Mouse (Mus musculus): Measurements from ENCODE around the gene Cox8b. TPM values are rescaled to one million over a fixed set of nuclear protein-coding genes. Genes with fewer than 3 reads are reported as not detected.

Gene Cox8b
- total RNA-seq, 1 experiment from 2014 or later: 610 TPM

GRCm38 (mm10) chr7:140864761-140865160 lies 35.5 kb downstream of the Cox8b start:
- DNase-seq: no peak

DNA sequence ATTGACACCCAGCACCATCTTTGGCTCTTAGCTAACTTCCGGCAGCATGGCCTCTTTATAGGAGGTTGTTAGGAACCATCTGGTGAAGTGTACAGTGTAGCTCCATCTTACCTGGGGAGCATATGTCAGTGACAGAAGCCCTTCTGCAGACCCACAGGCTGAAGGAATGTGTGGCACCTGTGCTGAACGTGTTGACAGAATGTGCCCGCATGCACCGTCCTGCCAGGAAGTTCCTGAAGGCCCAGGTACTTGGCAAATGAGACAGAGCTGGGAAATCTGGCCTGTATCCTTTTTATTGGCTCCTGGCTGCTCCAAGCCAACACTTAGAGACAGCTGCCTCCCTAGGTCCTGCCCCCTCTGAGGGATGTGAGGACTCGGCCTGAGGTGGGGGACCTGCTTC lies 39.5 kb downstream of the Cox8b start:
- no peak for DNase-seq

GRCm38 (mm10) chr7:140859997-140860396 lies 40.2 kb downstream of the Cox8b start:
- no peak for DNase-seq

DNA sequence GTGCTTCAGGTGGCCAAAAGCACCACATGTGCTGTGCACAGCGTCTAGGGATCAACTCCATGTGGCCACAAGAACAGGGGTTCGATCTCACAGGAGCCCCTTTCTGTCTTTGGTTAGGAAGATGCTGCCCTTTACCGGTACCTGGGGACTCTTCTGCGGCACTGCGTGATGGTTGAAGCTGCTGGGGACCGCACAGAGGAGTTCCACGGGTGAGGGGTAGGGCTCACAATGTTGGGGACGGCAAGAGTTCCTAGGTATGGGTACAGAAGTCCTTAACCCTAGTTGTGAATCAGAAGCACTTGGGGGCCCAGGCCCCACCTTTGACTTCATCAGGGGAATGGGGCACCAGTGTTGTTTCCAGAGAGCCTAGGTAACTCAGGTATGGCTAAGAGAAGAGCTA lies 41.5 kb downstream of the Cox8b start:
- DNase-seq: no peak

- no peak for DNase-seq
Observed at GRCm38 (mm10) chr7:140857550-140858505, 42.4 kb downstream of the Cox8b start, which contains the start of gene Bet1l. Gene Bet1l, minus strand, starts transcription at chr7:140857577.

- peak; percentile 92 for DNase-seq
Observed at GRCm38 (mm10) chr7:140856785-140857549, 43.3 kb downstream of the Cox8b start, which contains the start of gene Ric8a. Gene Ric8a, plus strand, starts transcription at chr7:140856957.

GRCm38 (mm10) chr7:140855860-140856784 lies 44.1 kb downstream of the Cox8b start, which contains the start of gene Gm45785:
Gene Gm45785, minus strand, starts transcription at chr7:140856331.
- DNase-seq: peak; percentile 75

GRCm38 (mm10) chr7:140855181-140855580 lies 45.1 kb downstream of the Cox8b start:
- no peak for DNase-seq

DNA sequence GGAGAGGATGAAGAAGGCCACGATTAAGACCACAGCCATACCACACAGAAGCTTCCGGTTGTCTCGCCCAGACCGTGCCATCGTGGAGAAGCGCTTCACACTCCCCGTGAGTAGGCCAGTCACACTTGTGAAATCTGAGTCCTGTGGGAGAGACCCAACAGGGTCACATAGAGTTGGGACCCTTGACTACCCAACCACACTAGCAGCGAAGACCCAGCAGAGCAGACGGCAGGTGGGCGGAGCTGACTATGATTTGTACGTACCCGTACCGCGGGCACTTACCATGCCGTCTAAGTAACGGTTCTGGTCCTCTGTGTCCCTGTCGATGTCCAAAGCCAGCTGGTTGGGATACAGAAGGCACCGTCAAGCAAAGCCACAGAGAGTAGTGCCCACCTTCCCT lies 45.8 kb downstream of the Cox8b start:
- DNase-seq: no peak

DNA sequence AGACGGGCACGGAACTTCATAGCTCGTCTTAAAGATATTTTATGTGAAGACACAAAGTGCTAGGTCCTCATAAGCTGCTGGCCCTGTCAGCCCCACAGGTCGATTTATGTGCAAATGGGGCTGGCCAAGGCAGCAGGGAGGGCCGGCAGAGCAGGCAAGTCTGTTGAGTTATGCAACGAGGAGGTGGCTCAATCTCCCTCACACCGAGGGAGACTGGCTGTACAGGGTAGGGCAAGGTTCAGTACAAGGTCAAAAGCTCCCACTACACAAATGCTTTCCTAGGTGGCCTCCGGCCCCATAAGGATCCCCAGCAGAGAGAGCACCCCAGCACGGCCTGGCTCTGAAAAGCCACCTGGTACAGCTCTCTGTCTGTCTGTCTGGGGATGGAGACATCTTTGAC lies 46.9 kb downstream of the Cox8b start:
- DNase-seq: no peak

- no peak for DNase-seq
Observed at GRCm38 (mm10) chr7:140851916-140852315, 48.3 kb downstream of the Cox8b start.

Other genes starting within 250 kb of the Cox8b start
- gene Olfr539, start 240.5 kb downstream of the Cox8b start, total RNA-seq (2021): not detected in 2 replicates
- not detected in 2 replicates for gene Olfr45, start 218.5 kb downstream of the Cox8b start, total RNA-seq (2021)
- not detected in 2 replicates for gene Olfr541, start 203.2 kb downstream of the Cox8b start, total RNA-seq (2021)
- gene Cyp2e1, start 136.7 kb downstream of the Cox8b start, total RNA-seq (2021): 116 and 195 TPM in 2 replicates
- gene Syce1, start 112.6 kb downstream of the Cox8b start, total RNA-seq (2021): not detected in 2 replicates
- 1.8 and 2.6 TPM in 2 replicates for gene Zfp941, start 78.3 kb downstream of the Cox8b start, total RNA-seq (2021)
- gene Urah, start 65.4 kb downstream of the Cox8b start, total RNA-seq (2021): 0.61 and 2.8 TPM in 2 replicates
- gene Scgb1c1, start 54.9 kb downstream of the Cox8b start, total RNA-seq (2021): not detected in 2 replicates
- gene Odf3, start 52.6 kb downstream of the Cox8b start, total RNA-seq (2021): 0.62 TPM in 1 of 2 replicates, not detected in the other
- 1.5 TPM in 1 of 2 replicates, not detected in the other for gene Gm45785, start 44.1 kb downstream of the Cox8b start, total RNA-seq (2021)
- 53.8 and 68.7 TPM in 2 replicates for gene Ric8a, start 43.5 kb downstream of the Cox8b start, total RNA-seq (2021)
- gene Bet1l, start 42.9 kb downstream of the Cox8b start, total RNA-seq (2021): 37.2 and 44.1 TPM in 2 replicates
- 125 and 128 TPM in 2 replicates for gene Psmd13, start 18.5 kb downstream of the Cox8b start, total RNA-seq (2021)
- 31.5 and 34.3 TPM in 2 replicates for gene Sirt3, start 18.1 kb downstream of the Cox8b start, total RNA-seq (2021)
- gene Nlrp6, start 20.5 kb upstream of the Cox8b start, total RNA-seq (2021): 1.9 and 2.2 TPM in 2 replicates
- gene Pgghg, start 40.9 kb upstream of the Cox8b start, total RNA-seq (2021): 32.3 and 43.2 TPM in 2 replicates
- 1.8 and 2.0 TPM in 2 replicates for gene Ifitm5, start 49.8 kb upstream of the Cox8b start, total RNA-seq (2021)
- gene Gm45717, start 55.5 kb upstream of the Cox8b start, total RNA-seq (2021): not detected in 2 replicates
- 418 and 471 TPM in 2 replicates for gene Ifitm2, start 55.5 kb upstream of the Cox8b start, total RNA-seq (2021)
- gene Ifitm1, start 66.8 kb upstream of the Cox8b start, total RNA-seq (2021): 3.6 and 3.9 TPM in 2 replicates
- gene Ifitm3, start 110.3 kb upstream of the Cox8b start, total RNA-seq (2021): 103 and 109 TPM in 2 replicates
- gene Ifitm6, start 117.5 kb upstream of the Cox8b start, total RNA-seq (2021): not detected in 2 replicates
- gene Gm17387, start 128.7 kb upstream of the Cox8b start, total RNA-seq (2021): not detected in 2 replicates
- gene B4galnt4, start 160.7 kb upstream of the Cox8b start, total RNA-seq (2021): 2.5 and 3.6 TPM in 2 replicates
- gene Pkp3, start 177.8 kb upstream of the Cox8b start, total RNA-seq (2021): 0.86 and 1.2 TPM in 2 replicates
- 4.5 and 5.0 TPM in 2 replicates for gene Sigirr, start 200.1 kb upstream of the Cox8b start, total RNA-seq (2021)
- gene Ano9, start 217.4 kb upstream of the Cox8b start, total RNA-seq (2021): 0.33 TPM in 1 of 2 replicates, not detected in the other
- gene Ptdss2, start 221.9 kb upstream of the Cox8b start, total RNA-seq (2021): 29.1 and 48.2 TPM in 2 replicates